Mouse (Mus musculus) ES-Bruce4 (cell line): ENCODE results near the gene Smarcad1. TPM values are rescaled to one million over a fixed set of nuclear protein-coding genes. Genes with fewer than 3 reads are reported as not detected.

Experiments
- H3K27ac ChIP-seq: 2 replicates; pipeline ENCODE4 v1.5.1; 2012; ENCODE audit warnings: low read length, inconsistent platforms; ENCODE audit not compliant: insufficient read depth
- H3K27me3 ChIP-seq: 2 replicates; pipeline ENCODE4 v1.6.1; 2012; ENCODE audit warnings: mild to moderate bottlenecking, low read length, inconsistent platforms; ENCODE audit not compliant: control insufficient read depth, poor library complexity, insufficient read depth, severe bottlenecking
- H3K36me3 ChIP-seq: 2 replicates; pipeline ENCODE4 v1.6.1; 2012; ENCODE audit warnings: inconsistent platforms, mild to moderate bottlenecking, low read length, moderate library complexity; ENCODE audit not compliant: control insufficient read depth, poor library complexity, insufficient read depth, severe bottlenecking
- H3K4me1 ChIP-seq: one replicate; pipeline ENCODE4 v1.8.1; 2011; ENCODE audit warnings: low read length; ENCODE audit not compliant: control insufficient read depth, insufficient read depth
- H3K4me3 ChIP-seq: 2 replicates; pipeline ENCODE4 v1.5.1; 2011; ENCODE audit warnings: low read depth, mild to moderate bottlenecking, low read length
- H3K9ac ChIP-seq: 2 replicates; pipeline ENCODE4 v1.6.1; 2012; ENCODE audit warnings: low read depth, mild to moderate bottlenecking, inconsistent platforms; ENCODE audit not compliant: poor library complexity, severe bottlenecking
- H3K9me3 ChIP-seq: replicated peaks from 2 replicates; pipeline ENCODE4 v1.6.1; 2012; ENCODE audit warnings: mild to moderate bottlenecking, low read length, inconsistent platforms; ENCODE audit not compliant: control insufficient read depth, poor library complexity, insufficient read depth, severe bottlenecking
- CTCF ChIP-seq: IDR thresholded peaks from one replicate; pipeline ENCODE4 v1.8.1; 2011; ENCODE audit warnings: low read depth, low read length
- EP300 ChIP-seq: IDR thresholded peaks from 2 replicates; pipeline ENCODE4 v1.6.1; 2011; ENCODE audit warnings: low read depth, low read length; ENCODE audit not compliant: insufficient read depth
- POLR2A ChIP-seq: IDR thresholded peaks from one replicate; pipeline ENCODE4 v1.8.1; 2011; ENCODE audit warnings: low read length; ENCODE audit not compliant: insufficient read depth
- polyA plus RNA-seq: library from polyadenylated mRNA; stranded (reverse); fragments of >200 nt; gene quantifications from 2 replicates; pipeline ENCODE4 v1.2.4, GENCODE M21; 2011; ENCODE audit warnings: low read depth; ENCODE audit not compliant: missing spikeins, insufficient read depth, insufficient read length

Gene Smarcad1
- polyA plus RNA-seq, 1 experiment = 139 TPM

DNA sequence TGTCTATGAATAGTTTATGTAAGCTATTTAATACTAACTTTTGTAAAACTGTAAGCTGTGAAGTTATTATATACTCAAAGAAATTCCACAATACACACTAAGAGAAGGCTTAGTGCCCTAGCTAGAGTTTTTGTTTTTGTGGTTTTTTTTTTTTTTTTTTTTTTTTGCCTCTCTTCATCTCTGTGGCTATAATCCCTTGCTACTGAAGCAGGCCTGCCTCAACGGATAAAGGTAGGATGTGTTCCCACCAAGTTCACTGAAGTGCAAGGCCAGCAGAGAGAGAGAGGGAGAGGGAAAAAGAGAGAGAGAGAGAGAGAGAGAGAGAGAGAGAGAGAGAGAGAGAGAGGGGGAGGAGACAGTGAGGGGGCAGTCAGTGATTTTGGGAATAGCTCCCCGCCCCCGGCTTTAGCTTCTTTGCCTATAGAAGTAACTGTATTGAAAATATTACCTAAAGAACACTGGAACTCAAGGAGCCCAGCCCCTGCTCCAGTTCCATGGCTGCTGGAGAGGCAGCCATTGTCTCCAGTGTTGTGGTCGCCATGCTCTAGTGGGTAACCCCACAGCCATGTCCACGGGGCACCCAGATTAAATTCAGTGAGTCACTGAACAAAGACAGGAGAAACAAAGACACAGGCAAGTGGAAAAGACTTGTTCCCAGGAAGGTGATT is 97.8 kb downstream of the Smarcad1 start:
- Histone ChIP-seq H3K27me3 (no peaks in the 10 kb centered on the region), H3K36me3 (no peaks in the 10 kb centered on the region), H3K4me3 (no peak overlapping the region), H3K27ac (no peak overlapping the region), H3K9ac (no peak overlapping the region), H3K4me1 (no peaks in the 10 kb centered on the region), H3K9me3 (no peaks in the 10 kb centered on the region)
- TF ChIP-seq POLR2A (no peak), EP300 (no peak), CTCF (no peak)

DNA sequence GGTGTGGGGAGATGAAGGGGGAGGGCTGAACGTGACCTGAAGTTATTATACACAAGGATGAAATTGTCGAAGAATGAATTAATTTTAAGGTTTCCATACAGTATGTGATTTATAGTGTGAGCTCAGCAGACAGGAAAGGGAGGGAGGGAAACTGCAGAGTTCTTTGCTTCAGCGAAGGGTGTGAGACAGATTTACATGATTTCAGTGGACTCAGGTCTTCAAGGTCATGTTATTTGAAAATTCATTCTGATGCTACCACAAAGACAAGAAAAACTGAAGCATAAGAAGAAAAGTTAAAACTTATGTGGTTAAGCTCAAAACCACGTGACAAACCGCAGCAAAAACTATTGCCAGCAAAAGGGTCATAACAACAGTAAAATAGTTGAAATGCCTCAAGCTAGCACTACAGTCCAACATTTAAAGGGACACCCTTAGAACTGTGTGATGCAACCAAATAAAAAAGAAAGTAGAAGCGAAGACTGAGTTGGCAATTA is 98.4 kb downstream of the Smarcad1 start:
- no peak overlapping the region for H3K27ac ChIP-seq

DNA sequence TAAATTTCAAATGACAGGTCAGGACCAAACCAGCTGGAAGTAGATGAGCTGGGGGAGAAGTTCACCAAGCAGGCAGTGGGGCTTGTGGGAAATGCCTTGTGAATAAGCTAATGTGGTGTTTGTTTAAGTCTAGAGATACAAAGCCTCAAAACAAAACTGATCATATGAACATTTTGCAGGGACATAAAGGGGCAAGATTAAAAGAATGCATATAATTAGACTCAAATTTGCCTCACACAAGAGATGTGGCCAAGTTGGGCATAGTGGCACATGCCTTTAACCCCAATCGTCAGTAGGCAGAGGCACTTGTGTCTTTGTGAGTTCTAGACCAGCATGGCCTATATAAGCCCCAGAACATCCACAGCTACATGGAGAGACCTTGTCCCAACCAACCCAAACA is 99.9 kb downstream of the Smarcad1 start:
- Histone ChIP-seq H3K27ac (no peak overlapping the region), H3K27me3 (no peaks in the 10 kb centered on the region), H3K4me1 (no peaks in the 10 kb centered on the region), H3K9me3 (no peaks in the 10 kb centered on the region), H3K4me3 (no peak overlapping the region), H3K9ac (no peak overlapping the region), H3K36me3 (no peaks in the 10 kb centered on the region)
- no peak for TF ChIP-seq CTCF
- no peak for TF ChIP-seq EP300
- TF ChIP-seq POLR2A = no peak

More for the DNA sequence above, 98.4 kb downstream of the Smarcad1 start:
- Histone ChIP-seq H3K27me3 (no peaks in the 10 kb centered on the region), H3K36me3 (no peaks in the 10 kb centered on the region), H3K4me3 (no peak overlapping the region), H3K9ac (no peak overlapping the region), H3K4me1 (no peaks in the 10 kb centered on the region), H3K9me3 (no peaks in the 10 kb centered on the region)
- TF ChIP-seq EP300 (no peak), POLR2A (no peak), CTCF (no peak)

DNA sequence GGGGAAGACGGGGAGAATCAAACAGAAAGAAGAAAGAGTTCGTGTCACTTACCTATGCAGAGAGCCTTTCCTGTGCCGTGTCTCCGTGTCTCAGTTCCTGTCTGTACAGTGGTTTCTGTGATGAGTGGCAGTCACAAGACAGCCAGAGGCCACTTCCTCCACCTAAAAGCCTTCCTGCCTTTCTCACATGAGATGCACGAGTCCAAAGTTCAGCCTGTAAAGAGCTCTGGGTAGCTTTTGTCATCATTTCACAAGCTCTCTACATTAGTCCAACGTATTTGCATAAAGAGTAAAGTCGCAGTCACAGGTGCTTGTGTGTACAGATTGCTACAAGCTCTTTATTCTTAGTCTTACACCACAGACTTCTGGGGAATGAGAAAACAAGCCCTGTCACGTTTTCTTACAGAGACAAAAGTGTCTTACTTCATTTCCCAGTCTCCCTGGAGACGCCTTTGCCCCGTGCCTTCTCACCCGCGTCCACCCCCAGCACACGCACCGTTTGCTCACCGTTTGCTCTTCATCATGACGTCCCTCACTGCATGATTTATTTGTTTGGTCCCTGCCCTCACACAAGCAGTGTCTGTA is 102.3 kb downstream of the Smarcad1 start, which contains the start of gene Hpgds:
Gene Hpgds, minus strand, starts transcription at position 288 of the 585 bp plus-strand sequence.
- no peak within 1 kb of the TSS for H3K27ac ChIP-seq

DNA sequence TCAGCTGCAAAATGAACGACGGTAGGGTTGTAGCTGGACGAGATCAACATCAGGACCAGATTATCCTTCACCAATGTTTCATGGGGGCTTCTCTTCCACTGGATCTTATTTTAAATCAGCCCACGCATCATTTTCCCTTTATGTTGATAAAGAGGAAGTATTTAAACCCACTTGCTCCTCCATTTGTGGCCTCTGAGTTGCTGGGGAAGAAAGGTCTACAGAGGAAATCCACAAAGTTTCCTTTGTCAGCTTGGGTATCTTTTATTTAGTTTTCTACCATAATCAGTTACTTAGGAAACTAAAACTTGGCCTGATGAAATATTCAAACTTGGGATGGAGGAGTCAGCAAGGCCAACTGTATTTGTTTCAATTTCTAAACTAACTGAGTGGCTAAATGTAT is 104.0 kb downstream of the Smarcad1 start:
- Histone ChIP-seq H3K27me3 (no peaks in the 10 kb centered on the region), H3K27ac (no peak overlapping the region), H3K9ac (no peak overlapping the region), H3K36me3 (no peaks in the 10 kb centered on the region), H3K9me3 (no peaks in the 10 kb centered on the region), H3K4me1 (no peaks in the 10 kb centered on the region), H3K4me3 (no peak overlapping the region)
- TF ChIP-seq CTCF (no peak), POLR2A (no peak), EP300 (no peak)

More for the DNA sequence above, 102.3 kb downstream of the Smarcad1 start, which contains the start of gene Hpgds:
- Histone ChIP-seq H3K4me1 (no peaks in the 10 kb centered on the region), H3K9me3 (no peaks in the 10 kb centered on the region), H3K27me3 (no peaks in the 10 kb centered on the region), H3K36me3 (no peaks in the 10 kb centered on the region), H3K9ac (no peak within 1 kb of the TSS), H3K4me3 (no peak within 1 kb of the TSS)
- TF ChIP-seq POLR2A = no peak

DNA sequence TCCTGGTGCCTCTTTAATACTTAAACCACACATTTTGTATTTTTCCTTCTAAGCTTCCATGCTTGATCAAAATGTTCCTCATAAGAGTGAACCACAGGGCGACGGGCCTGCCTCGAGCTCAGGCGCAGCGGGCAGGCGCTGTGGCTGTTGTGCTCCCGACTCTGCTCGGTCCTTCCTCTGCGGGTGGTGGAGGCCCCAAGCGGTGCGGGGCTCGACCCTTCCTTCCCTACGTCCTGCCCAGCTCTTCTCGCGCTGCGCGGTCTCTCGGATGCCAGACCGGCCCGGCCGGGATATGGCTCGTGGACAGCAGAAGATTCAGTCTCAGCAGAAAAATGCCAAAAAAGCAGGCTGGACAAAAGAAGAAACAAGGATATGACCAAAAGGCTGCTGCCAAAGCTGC is 108.3 kb downstream of the Smarcad1 start:
- Histone ChIP-seq H3K4me1 (peaks cover 1% of the 10 kb centered on the region), H3K27ac (no peak overlapping the region), H3K27me3 (no peaks in the 10 kb centered on the region), H3K36me3 (no peaks in the 10 kb centered on the region), H3K9ac (no peak overlapping the region), H3K4me3 (no peak overlapping the region), H3K9me3 (no peaks in the 10 kb centered on the region)
- no peak for TF ChIP-seq POLR2A
- TF ChIP-seq CTCF = no peak
- TF ChIP-seq EP300 = no peak
